Mouse (Mus musculus): ENCODE measurements around the gene Pafah1b3.
"Not testable (repeated sequence)": the region's sequence is repeated elsewhere in the genome, so short reads cannot be mapped to it uniquely, and the experiment has no call there.

Pafah1b3 gene

GRCm38 (mm10) chr7:25297454-25298325, at the start of gene Pafah1b3:
Pafah1b3 (minus strand) TSS chr7:25297986.
- peak; percentile 95 for DNase-seq

GRCm38 (mm10) chr7:25341000-25341784, 43.4 kb upstream of the Pafah1b3 start:
- no peak for DNase-seq

GRCm38 (mm10) chr7:25339329-25339728, 41.5 kb upstream of the Pafah1b3 start:
- DNase-seq, result no peak

- no peak for DNase-seq
Measured at GRCm38 (mm10) chr7:25334472-25334871, 36.7 kb upstream of the Pafah1b3 start.

- peak; percentile 76 for DNase-seq
Measured at GRCm38 (mm10) chr7:25333596-25334307, 36.0 kb upstream of the Pafah1b3 start.

- DNase-seq, result no peak
Measured at GRCm38 (mm10) chr7:25326233-25326632, 28.4 kb upstream of the Pafah1b3 start.

GRCm38 (mm10) chr7:25325431-25325830, 27.6 kb upstream of the Pafah1b3 start:
- DNase-seq, result not testable (repeated sequence)

- no peak for DNase-seq
Measured at GRCm38 (mm10) chr7:25323219-25323618, 25.4 kb upstream of the Pafah1b3 start.

- DNase-seq, result no peak
Measured at GRCm38 (mm10) chr7:25322058-25322484, 24.3 kb upstream of the Pafah1b3 start.

GRCm38 (mm10) chr7:25317446-25317999, 19.7 kb upstream of the Pafah1b3 start:
- peak; percentile 79 for DNase-seq

- peak; percentile 99 for DNase-seq
Measured at GRCm38 (mm10) chr7:25316532-25317445, 19.0 kb upstream of the Pafah1b3 start, which contains the start of gene Megf8. Megf8 (plus strand) TSS chr7:25317164.

GRCm38 (mm10) chr7:25315306-25316041, 17.7 kb upstream of the Pafah1b3 start:
- peak; percentile 83 for DNase-seq

- DNase-seq, result no peak
Measured at GRCm38 (mm10) chr7:25314606-25315305, 17.0 kb upstream of the Pafah1b3 start.

- no peak for DNase-seq
Measured at GRCm38 (mm10) chr7:25313325-25313724, 15.5 kb upstream of the Pafah1b3 start.

GRCm38 (mm10) chr7:25311193-25311592, 13.4 kb upstream of the Pafah1b3 start:
- no peak for DNase-seq

GRCm38 (mm10) chr7:25309425-25309824, 11.6 kb upstream of the Pafah1b3 start:
- DNase-seq, result no peak

GRCm38 (mm10) chr7:25308702-25309318, 11.0 kb upstream of the Pafah1b3 start:
- DNase-seq, result no peak

GRCm38 (mm10) chr7:25306614-25306996, 8.8 kb upstream of the Pafah1b3 start:
- DNase-seq, result no peak

GRCm38 (mm10) chr7:25305956-25306613, 8.3 kb upstream of the Pafah1b3 start, which contains the start of gene Tmem145:
Tmem145 (plus strand) TSS chr7:25306106.
- DNase-seq, result peak; percentile 82

Data from cerebellum, adult 9-11 months (tissue).